Mouse (Mus musculus) embryonic facial prominence, embryonic 14.5 days (tissue): ENCODE measurements around the gene Ddit4. TPM values are rescaled to one million over a fixed set of nuclear protein-coding genes. Genes with fewer than 3 reads are reported as not detected.

Source experiments
- ATAC-seq: fragments of 200-750 bp; cut with Nextera tagmentation; 2 replicates; pipeline ENCODE4 v1.8.0; 2017; ENCODE audit warnings: low read depth, moderate number of reproducible peaks, moderate TSS enrichment
- DNase-seq: peaks from one replicate; pipeline ENCODE4 v3.0.0-alpha.2; 2015; ENCODE audit warnings: low spot score
- H3K27ac ChIP-seq: fragments of 300-500 bp; sonication (generic); replicated peaks from 2 replicates; pipeline ENCODE4 v1.5.1; 2014; ENCODE audit warnings: low read depth, mild to moderate bottlenecking, low read length, moderate library complexity
- H3K27me3 ChIP-seq: fragments of 300-500 bp; sonication (generic); replicated peaks from 2 replicates; pipeline ENCODE4 v1.6.1; 2014; ENCODE audit warnings: low read length; ENCODE audit not compliant: control insufficient read depth, insufficient read depth
- H3K36me3 ChIP-seq: fragments of 300-500 bp; sonication (generic); 2 replicates; pipeline ENCODE4 v1.6.1; 2014; ENCODE audit warnings: low read length, mixed read lengths; ENCODE audit not compliant: control insufficient read depth, insufficient read depth
- H3K4me1 ChIP-seq: fragments of 300-500 bp; sonication (generic); 2 replicates; pipeline ENCODE4 v1.6.1; 2014; ENCODE audit warnings: antibody characterized with exemption, low read length; ENCODE audit not compliant: control insufficient read depth, insufficient read depth
- H3K4me2 ChIP-seq: fragments of 300-500 bp; sonication (generic); 2 replicates; pipeline ENCODE4 v1.6.1; 2014; ENCODE audit warnings: low read depth, mild to moderate bottlenecking, low read length, moderate library complexity, mixed read lengths
- H3K4me3 ChIP-seq: fragments of 300-500 bp; sonication (generic); 2 replicates; pipeline ENCODE4 v1.5.1; 2014; ENCODE audit warnings: low read depth, mild to moderate bottlenecking, low read length
- H3K9ac ChIP-seq: fragments of 300-500 bp; sonication (generic); 2 replicates; pipeline ENCODE4 v1.6.1; 2014; ENCODE audit warnings: low read depth, mild to moderate bottlenecking, low read length, moderate library complexity, mixed read lengths
- H3K9me3 ChIP-seq: fragments of 300-500 bp; sonication (generic); 2 replicates; pipeline ENCODE4 v1.6.1; 2016; ENCODE audit warnings: low read length; ENCODE audit not compliant: control insufficient read depth
- WGBS: fragments of 180-500 bp; shearing (Covaris S2); extraction: QIAGEN DNeasy Blood & Tissue Kit; methylation state at CpG from one replicate; pipeline ENCODE4 v1.1.7; 2014; 5-methylcytosine and 5-hydroxymethylcytosine counted together
- polyA plus RNA-seq: library from polyadenylated mRNA; unstranded; fragments of >200 nt; fragmentation: Nextera tagmentation; extraction: Ambion mirVana; gene quantifications from 2 replicates; pipeline ENCODE4 v1.2.1, GENCODE M21; 2014

Gene Ddit4
- polyA plus RNA-seq, 1 experiment from 2014 or later = 9.2 TPM

DNA sequence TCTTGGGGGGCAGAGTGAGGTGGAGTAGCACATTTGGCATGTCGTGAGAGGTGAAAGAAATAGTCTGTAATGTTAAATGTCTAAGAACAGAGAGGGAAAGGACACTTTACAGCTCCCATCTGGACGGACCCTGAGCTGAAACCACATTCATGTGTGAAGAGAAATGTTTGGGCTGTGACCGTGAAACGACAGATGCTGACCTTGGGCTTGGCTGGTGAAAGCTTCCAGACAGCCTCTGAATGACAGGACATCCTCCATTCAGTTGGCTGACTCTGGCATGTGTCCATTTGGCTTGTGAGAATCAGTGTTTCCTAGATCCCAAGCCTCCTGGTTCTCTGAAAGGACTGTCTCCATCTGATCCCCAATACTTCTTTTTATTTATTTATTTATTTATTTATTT is 36.4 kb upstream of the Ddit4 start:
- Histone ChIP-seq H3K4me1 (no peaks in the 10 kb centered on the region), H3K9ac (no peak overlapping the region), H3K27me3 (no peaks in the 10 kb centered on the region), H3K36me3 (peaks cover 73% of the 10 kb centered on the region), H3K4me2 (no peak overlapping the region), H3K9me3 (no peaks in the 10 kb centered on the region), H3K27ac (no peak overlapping the region), H3K4me3 (no peak overlapping the region)
- ATAC-seq = no peak
- no peak for DNase-seq
- WGBS = 91% methylated on average over 4 of the region's 4 CpGs

DNA sequence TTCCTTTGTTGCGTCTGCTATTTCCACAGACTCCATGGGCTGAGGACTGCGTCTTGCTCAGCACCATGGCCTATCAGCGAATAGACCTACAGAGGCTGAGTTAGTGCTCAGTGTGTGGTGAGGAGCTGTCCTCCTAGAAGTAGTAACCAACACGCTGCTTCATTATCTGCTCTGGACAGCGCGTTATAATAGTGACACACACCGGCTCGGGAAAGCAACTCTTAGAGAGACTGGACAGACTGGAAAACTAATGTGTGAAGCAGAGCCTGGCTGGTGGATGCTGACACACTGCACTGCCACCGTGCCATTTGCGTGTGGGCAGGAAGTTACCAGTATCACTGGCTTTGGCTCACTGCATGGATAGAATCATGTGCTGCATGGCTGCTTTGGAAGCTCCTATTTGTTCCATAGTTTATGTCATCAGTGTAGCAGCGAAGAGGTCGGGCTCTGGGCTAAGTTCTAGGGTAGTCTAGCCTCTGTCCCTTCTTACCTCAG is 30.8 kb upstream of the Ddit4 start:
- no peak overlapping the region for H3K4me3 ChIP-seq
- peaks cover 32% of the 10 kb centered on the region for H3K36me3 ChIP-seq
- H3K9ac ChIP-seq = no peak overlapping the region
- no peak for DNase-seq
- ATAC-seq = no peak
- peaks cover 23% of the 10 kb centered on the region for H3K4me1 ChIP-seq
- H3K4me2 ChIP-seq = no peak overlapping the region
- WGBS = 89% methylated on average over 12 of the region's 12 CpGs
- H3K27ac ChIP-seq = no peak overlapping the region
- H3K9me3 ChIP-seq = no peaks in the 10 kb centered on the region
- no peaks in the 10 kb centered on the region for H3K27me3 ChIP-seq

DNA sequence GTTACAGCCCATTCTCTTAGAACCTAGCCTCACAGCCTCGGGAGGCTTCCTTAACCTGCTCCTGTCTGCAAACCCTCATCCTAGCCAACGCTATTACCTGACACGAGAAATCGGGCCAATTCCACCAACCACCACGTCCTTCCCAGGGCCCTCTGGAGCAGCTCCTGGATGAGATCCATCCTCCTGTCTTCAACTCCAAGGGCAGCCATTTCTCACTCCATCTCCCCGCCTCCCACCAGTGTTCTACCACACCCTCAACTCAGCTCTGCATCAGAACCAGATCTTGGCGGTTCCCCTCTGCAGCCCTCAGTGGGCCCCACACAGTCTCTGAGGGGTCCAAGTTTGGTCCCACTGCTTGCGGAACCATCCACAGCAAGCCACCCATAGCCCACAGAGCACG is 30.2 kb upstream of the Ddit4 start:
- Histone ChIP-seq H3K27me3 (no peaks in the 10 kb centered on the region), H3K27ac (no peak overlapping the region), H3K4me3 (no peak overlapping the region), H3K36me3 (peaks cover 25% of the 10 kb centered on the region; the same call in 1 of the 2 replicates), H3K4me2 (no peak overlapping the region), H3K9me3 (no peaks in the 10 kb centered on the region), H3K4me1 (peaks cover 23% of the 10 kb centered on the region), H3K9ac (no peak overlapping the region)
- 73% methylated on average over 9 of the region's 9 CpGs for WGBS
- ATAC-seq = no peak
- no peak for DNase-seq

DNA sequence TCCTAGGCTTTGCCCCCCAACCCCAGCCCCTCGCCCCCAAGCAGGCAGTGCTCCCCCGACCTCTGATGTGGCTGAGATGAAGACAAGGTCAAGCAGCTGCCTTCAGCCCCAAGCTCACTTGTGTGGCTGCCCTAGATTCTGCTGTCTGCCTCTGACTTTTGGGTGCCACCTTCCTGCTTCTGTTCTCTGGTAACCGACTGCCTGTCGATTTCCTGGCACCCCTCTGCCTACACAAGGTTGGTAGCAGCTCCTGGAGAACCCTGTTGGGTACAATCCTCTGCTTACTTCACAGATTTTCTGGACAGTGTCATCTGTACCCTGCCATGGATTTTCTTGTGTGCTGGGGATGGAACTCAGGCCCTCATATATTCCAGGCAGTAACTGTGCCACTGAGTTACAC is 29.7 kb upstream of the Ddit4 start:
- no peak for DNase-seq
- Histone ChIP-seq H3K27ac (0 out of 2 replicates have a peak overlapping the region, but pooled peaks have one; percentile 15), H3K36me3 (peaks cover 22% of the 10 kb centered on the region; the same call in 1 of the 2 replicates), H3K4me3 (no peak overlapping the region), H3K9ac (no peak overlapping the region), H3K4me2 (no peak overlapping the region), H3K9me3 (no peaks in the 10 kb centered on the region), H3K4me1 (peaks cover 23% of the 10 kb centered on the region), H3K27me3 (no peaks in the 10 kb centered on the region)
- ATAC-seq = no peak
- WGBS = 68% methylated on average over 4 of the region's 4 CpGs

DNA sequence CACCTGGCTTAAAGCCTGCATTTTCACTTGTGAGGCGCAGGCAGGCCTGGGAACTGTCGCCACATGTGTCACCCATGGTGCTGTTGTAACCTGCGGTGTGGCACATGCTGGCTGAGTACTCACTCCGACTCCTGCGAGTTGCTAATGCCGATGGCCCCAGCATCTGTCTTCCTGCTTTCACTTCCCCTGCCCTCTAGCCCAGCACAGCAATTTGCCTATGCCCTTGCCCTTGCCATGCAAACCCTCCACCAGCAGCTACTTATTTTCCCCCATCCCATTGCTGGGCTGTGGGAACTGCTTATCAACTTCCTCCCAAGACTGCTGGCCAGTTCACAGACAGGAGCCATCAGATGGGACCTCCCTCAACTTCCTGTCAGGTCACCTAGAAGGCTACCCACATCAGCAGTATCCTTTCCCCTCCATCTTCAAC is 29.2 kb upstream of the Ddit4 start:
- ATAC-seq = no peak
- 84% methylated on average over 6 of the region's 6 CpGs for WGBS
- peaks cover 23% of the 10 kb centered on the region for H3K4me1 ChIP-seq
- H3K4me2 ChIP-seq = no peak overlapping the region
- no peaks in the 10 kb centered on the region for H3K27me3 ChIP-seq
- H3K27ac ChIP-seq = 0 out of 2 replicates have a peak overlapping the region, but pooled peaks have one; percentile 15
- no peak overlapping the region for H3K4me3 ChIP-seq
- no peaks in the 10 kb centered on the region for H3K9me3 ChIP-seq
- DNase-seq = no peak
- H3K9ac ChIP-seq = no peak overlapping the region
- peaks cover 17% of the 10 kb centered on the region; the same call in 1 of the 2 replicates for H3K36me3 ChIP-seq

GRCm38 (mm10) chr10:59978873-59979743 is 27.5 kb upstream of the Ddit4 start:
- Histone ChIP-seq H3K9me3 (no peaks in the 10 kb centered on the region), H3K27ac (peak overlapping the region; percentile 83), H3K4me2 (peak overlapping the region; percentile 5; the same call in 1 of the 2 replicates), H3K9ac (peak overlapping the region; percentile 23; the same call in 1 of the 2 replicates), H3K4me1 (peaks cover 30% of the 10 kb centered on the region), H3K4me3 (no peak overlapping the region), H3K36me3 (0 out of 2 replicates have a peak, but pooled peaks cover 1% of the 10 kb centered on the region), H3K27me3 (no peaks in the 10 kb centered on the region)
- peak; percentile 96 for DNase-seq
- peak; percentile 75 for ATAC-seq
- 31% methylated on average over 11 of the region's 11 CpGs for WGBS

GRCm38 (mm10) chr10:59978401-59978800 is 26.8 kb upstream of the Ddit4 start:
- Histone ChIP-seq H3K9me3 (no peaks in the 10 kb centered on the region), H3K36me3 (no peaks in the 10 kb centered on the region), H3K27ac (peak overlapping the region; percentile 83), H3K4me3 (no peak overlapping the region), H3K27me3 (no peaks in the 10 kb centered on the region), H3K4me1 (peaks cover 37% of the 10 kb centered on the region), H3K4me2 (no peak overlapping the region), H3K9ac (no peak overlapping the region; the same call in 1 of the 2 replicates)
- ATAC-seq = no peak
- 68% methylated on average over 2 of the region's 2 CpGs for WGBS
- DNase-seq = no peak

DNA sequence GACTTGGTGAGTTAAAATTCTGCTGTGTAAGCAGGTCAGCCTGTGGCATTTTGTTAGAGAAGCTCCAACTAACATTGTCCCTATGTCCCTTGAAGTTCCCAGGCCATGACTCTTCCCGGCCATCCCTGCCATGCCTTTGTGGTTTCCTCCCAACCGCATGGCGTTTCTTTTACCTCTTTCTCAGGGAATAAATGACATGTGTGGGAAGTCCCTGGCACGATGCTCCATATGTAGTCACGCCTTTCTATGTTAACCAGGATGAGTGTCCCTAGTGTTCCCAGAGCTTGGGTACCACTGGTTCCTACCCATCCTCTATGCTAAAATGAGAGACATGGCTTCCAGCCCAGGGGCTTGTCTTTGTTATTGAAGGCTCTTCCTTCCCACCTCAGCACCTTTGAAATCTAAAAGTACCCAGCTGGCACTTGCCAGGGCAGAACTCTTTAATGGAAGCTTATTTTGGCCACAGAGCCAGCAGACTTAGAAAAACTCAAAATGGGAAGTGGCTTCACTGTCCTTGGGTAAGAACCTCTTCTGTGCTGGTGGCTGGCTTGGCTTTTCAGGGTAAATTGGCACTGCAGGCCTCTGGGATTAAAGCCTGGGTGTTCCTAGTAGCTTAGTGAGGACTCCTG is 26.2 kb upstream of the Ddit4 start:
- H3K4me1 ChIP-seq = peaks cover 38% of the 10 kb centered on the region
- no peak for ATAC-seq
- no peak overlapping the region for H3K4me2 ChIP-seq
- no peak for DNase-seq
- H3K27me3 ChIP-seq = no peaks in the 10 kb centered on the region
- H3K36me3 ChIP-seq = no peaks in the 10 kb centered on the region
- no peak overlapping the region; the same call in 1 of the 2 replicates for H3K9ac ChIP-seq
- H3K4me3 ChIP-seq = no peak overlapping the region
- WGBS = 86% methylated on average over 5 of the region's 5 CpGs
- peak overlapping the region; percentile 83 for H3K27ac ChIP-seq
- no peaks in the 10 kb centered on the region for H3K9me3 ChIP-seq
